Mouse (Mus musculus) splenic B cell, adult 2 months (primary cell): ENCODE data around the gene Snu13.

Source experiments
- DNase-seq: peaks from one replicate; pipeline ENCODE4 v3.0.0-alpha.2; 2011; ENCODE audit warnings: low read depth, low spot score
- H3K27me3 ChIP-seq: 2 replicates; pipeline ENCODE4 v1.6.1; 2012; ENCODE audit warnings: mild to moderate bottlenecking, low read length, moderate library complexity, mixed read lengths; ENCODE audit not compliant: control insufficient read depth, poor library complexity, insufficient read depth, severe bottlenecking
- H3K36me3 ChIP-seq: 2 replicates; pipeline ENCODE4 v1.6.1; 2012; ENCODE audit warnings: mild to moderate bottlenecking, low read length, moderate library complexity, mixed read lengths; ENCODE audit not compliant: control insufficient read depth, poor library complexity, insufficient read depth, severe bottlenecking

Snu13 gene

DNA sequence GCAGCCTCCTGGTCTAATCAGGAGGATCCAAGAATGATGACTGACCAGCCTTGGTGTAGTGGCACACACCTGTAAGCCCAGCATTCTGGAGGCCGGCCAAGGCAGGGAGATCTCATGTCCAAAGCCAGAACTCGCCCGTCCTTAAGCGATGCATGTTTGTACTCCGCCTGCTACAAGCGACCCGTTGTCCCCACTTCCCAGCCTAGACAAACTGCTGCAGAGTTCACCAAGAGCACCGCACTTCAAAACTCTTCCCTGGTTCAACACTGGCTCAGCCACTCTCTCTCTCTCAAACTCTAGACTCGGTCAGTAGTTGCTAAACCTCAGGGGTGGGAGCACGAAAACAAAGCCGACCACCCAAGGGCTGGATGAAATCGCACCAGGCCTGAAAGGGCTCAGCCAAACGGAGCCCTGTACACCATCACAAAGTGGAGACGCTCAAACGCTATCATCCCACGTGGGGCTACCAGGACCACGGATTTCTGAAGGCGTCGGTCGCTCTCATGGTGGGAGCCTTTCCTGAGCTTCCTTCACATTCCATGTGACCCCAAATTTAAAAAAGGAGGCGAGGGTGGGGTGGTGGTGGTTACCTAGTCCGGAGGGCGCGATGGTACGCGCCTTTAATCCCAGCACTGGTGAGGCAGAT lies 1.0 kb downstream of the Snu13 start:
- no peak for DNase-seq

DNA sequence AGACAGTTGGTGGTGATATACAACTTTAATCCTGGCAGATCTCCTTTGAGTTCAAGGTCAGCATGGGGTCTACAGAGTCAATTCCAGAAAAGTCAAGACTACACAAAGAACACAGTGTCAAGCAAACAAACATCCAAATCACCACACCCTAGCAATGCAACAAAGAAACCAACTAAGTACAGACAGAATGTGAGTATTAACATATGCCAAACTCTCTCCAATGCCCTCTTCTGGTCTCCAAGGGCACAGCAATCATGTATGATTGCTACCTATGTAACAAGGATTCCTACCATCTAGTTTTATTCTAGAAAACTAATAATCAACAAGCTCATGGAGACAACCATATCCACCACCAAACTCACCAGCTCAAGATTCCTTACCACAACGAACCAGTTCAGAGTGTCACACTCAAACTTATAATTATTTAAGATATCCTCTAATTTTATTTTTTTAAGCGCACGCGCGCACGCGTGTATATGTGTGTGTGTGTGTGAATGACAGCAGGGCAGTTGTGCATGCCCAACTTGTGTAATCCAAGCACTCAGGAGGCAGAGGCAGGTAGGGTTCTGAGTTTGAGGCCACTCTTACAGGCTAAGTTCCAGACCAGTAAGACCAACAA lies 3.1 kb downstream of the Snu13 start:
- Histone ChIP-seq H3K36me3 (peaks cover 4% of the 10 kb centered on the region; the same call in 1 of the 2 replicates), H3K27me3 (no peaks in the 10 kb centered on the region)
- peak; percentile 62 for DNase-seq

More for the DNA sequence above, 1.0 kb downstream of the Snu13 start:
- Histone ChIP-seq H3K36me3 (peaks cover 4% of the 10 kb centered on the region; the same call in 1 of the 2 replicates), H3K27me3 (no peaks in the 10 kb centered on the region)

DNA sequence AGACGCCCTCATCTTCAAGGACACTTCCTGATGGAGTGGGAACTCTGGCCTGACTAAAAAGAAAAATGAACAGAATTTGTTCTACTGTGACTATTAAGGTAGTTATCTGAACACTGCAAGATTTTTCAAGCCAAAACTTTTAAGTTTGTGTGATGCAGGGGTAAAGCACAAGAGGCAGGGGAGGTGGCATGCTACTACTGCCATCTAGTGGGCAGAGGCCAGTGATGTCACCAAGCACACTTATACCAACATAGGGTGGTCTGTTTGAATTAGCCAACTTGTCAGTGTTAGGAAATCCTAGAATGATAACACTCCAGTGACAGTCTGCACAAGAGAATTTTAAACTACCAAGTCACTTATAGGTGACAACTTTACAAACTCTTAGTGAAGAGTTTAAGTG lies 6.7 kb downstream of the Snu13 start:
- Histone ChIP-seq H3K27me3 (no peaks in the 10 kb centered on the region), H3K36me3 (peaks cover 4% of the 10 kb centered on the region; the same call in 1 of the 2 replicates)
- DNase-seq, result peak; percentile 80

- Histone ChIP-seq H3K27me3 (no peaks in the 10 kb centered on the region), H3K36me3 (no peaks in the 10 kb centered on the region; the same call in 1 of the 2 replicates)
- DNase-seq, result peak; percentile 72
Measured at GRCm38 (mm10) chr15:82035904-82036689, 11.3 kb downstream of the Snu13 start.

- DNase-seq, result no peak
- no peaks in the 10 kb centered on the region for H3K27me3 ChIP-seq
- H3K36me3 ChIP-seq, result peaks cover 10% of the 10 kb centered on the region
Measured at GRCm38 (mm10) chr15:82033762-82034161, 13.6 kb downstream of the Snu13 start, which contains the start of gene Desi1. Gene Desi1 (minus strand): TSS chr15:82033862.

GRCm38 (mm10) chr15:82032386-82032785 lies 15.0 kb downstream of the Snu13 start:
- DNase-seq, result no peak
- no peaks in the 10 kb centered on the region for H3K27me3 ChIP-seq
- peaks cover 14% of the 10 kb centered on the region for H3K36me3 ChIP-seq

DNA sequence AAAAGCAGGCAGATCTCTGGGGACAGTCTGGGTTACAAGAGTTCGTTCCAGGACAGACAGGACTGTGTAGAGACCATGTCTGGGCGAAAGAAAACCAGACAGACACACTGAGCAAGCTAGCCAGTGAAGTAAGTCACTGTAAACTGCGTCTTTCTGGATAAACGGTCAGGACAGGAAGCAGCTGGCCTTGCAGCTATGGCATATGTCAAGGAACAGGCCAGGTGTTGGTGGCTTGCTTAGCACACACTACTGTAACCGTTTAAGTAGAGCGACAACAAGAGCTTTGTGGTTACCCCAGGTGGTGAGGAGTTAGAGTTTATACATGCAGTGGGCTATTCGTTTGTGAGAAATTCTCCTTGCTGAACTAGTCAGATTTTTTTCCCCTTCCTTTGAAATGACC lies 19.7 kb downstream of the Snu13 start:
- H3K36me3 ChIP-seq, result peaks cover 17% of the 10 kb centered on the region
- H3K27me3 ChIP-seq, result no peaks in the 10 kb centered on the region
- peak; percentile 34 for DNase-seq

DNA sequence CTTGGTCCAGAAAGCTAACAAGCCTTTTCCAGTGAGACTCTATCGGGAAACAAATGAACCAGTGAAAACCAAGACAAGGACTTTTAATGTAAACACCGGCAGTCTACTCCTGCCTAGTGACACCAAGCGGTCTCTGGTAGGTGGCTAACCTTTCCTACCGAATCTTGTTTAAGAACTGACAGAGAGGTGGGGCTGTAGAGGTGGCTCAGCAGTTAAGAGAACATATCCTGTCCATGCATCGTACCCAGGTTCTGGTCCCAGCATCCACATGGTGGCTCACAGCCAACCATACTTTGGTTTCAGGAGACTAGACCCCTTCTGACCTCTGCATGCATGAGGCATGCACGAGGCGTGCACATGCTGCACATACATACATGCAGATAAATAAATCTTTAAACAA lies 20.1 kb downstream of the Snu13 start:
- no peak for DNase-seq
- H3K36me3 ChIP-seq, result peaks cover 17% of the 10 kb centered on the region
- H3K27me3 ChIP-seq, result no peaks in the 10 kb centered on the region

GRCm38 (mm10) chr15:82023965-82024635 lies 23.3 kb downstream of the Snu13 start:
- peaks cover 10% of the 10 kb centered on the region for H3K36me3 ChIP-seq
- peak; percentile 25 for DNase-seq
- no peaks in the 10 kb centered on the region for H3K27me3 ChIP-seq

DNA sequence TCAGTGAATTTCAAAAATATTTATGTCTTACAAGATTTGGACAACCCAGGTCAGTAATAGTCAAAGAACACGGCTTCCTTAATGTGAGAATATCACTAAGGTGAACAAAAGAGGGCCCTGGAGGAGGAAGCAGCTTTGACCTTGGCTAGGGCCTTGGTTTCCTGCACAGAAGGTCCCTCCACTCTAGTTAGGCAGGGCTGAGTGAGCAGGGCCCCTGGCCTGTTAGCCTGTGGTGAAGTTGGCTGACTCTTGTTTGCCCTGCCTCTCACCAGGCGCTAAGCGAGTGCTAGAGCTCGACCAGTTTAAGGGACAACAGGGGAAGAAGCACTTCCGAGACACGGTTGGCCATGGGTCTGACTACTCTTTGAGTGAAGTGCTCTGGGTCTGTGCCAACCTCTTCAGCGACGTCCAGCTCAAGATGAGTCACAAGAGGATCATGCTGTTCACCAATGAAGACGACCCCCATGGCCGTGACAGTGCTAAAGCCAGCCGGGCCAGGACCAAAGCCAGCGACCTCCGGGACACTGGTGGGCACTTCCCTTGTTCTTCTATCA lies 24.8 kb downstream of the Snu13 start:
- Histone ChIP-seq H3K27me3 (no peaks in the 10 kb centered on the region), H3K36me3 (peaks cover 5% of the 10 kb centered on the region)
- DNase-seq, result no peak

GRCm38 (mm10) chr15:82019288-82019687 lies 28.1 kb downstream of the Snu13 start:
- H3K27me3 ChIP-seq, result no peaks in the 10 kb centered on the region
- DNase-seq, result no peak
- H3K36me3 ChIP-seq, result no peaks in the 10 kb centered on the region; the same call in 1 of the 2 replicates

GRCm38 (mm10) chr15:82017461-82017860 lies 29.9 kb downstream of the Snu13 start:
- no peaks in the 10 kb centered on the region for H3K36me3 ChIP-seq
- no peaks in the 10 kb centered on the region for H3K27me3 ChIP-seq
- DNase-seq, result no peak

DNA sequence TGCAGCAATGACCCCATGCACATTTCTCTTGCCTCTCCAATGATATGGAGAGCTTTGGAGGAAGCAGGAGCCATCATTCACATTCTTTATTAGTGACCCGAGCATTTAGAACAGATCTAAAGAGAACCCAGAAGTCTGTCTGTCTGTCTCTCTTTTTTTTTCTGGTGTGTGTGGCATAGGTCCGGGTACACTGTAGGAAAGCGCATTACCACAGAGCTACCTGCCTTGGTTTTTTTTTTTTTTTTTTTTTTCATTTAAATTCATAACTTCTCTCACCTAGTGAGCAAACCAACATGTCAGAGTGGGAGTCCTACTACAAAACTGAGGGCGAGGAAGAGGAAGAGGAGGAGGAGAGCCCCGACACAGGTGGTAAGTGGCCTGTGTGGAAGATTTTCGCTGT lies 30.6 kb downstream of the Snu13 start:
- Histone ChIP-seq H3K27me3 (no peaks in the 10 kb centered on the region), H3K36me3 (no peaks in the 10 kb centered on the region)
- peak; percentile 9 for DNase-seq

DNA sequence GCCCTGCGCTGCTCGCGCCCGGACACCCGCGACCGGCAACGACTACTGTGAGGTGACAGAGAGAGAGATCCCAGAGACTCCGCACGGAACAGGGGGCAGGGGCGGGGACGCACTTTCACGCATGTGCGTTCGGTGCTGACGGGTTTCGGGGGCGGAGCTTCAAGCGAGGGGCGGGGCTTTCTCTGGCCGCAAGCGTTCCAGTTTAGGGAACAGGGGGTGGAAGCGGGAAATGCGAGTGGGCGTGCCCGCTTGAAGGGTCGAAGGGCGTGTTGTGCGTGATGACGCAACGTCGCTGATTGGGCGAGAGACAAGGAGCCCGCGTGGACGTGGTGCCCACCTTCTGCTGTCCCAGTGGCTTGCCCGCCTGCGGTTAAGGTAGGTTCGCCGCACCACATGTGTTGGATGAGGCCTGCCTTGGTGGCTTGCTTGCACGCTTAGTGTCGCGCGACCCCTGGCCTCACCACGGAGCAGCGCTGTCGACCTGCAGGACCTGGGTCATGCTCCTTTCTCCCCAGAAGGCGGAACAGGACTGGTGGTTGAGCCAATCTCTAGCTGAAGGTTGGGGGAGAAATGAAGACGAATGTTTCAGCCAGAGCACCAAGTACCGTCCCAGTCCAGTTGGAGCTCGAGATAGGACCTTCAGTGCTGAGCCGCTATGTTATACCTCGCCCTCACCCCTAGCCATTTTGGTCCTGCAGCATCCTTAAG lies 31.1 kb downstream of the Snu13 start:
- Histone ChIP-seq H3K36me3 (no peaks in the 10 kb centered on the region), H3K27me3 (no peaks in the 10 kb centered on the region)
- peak; percentile 99 for DNase-seq
